Mouse (Mus musculus): ENCODE measurements around the gene Dact2.

DNA sequence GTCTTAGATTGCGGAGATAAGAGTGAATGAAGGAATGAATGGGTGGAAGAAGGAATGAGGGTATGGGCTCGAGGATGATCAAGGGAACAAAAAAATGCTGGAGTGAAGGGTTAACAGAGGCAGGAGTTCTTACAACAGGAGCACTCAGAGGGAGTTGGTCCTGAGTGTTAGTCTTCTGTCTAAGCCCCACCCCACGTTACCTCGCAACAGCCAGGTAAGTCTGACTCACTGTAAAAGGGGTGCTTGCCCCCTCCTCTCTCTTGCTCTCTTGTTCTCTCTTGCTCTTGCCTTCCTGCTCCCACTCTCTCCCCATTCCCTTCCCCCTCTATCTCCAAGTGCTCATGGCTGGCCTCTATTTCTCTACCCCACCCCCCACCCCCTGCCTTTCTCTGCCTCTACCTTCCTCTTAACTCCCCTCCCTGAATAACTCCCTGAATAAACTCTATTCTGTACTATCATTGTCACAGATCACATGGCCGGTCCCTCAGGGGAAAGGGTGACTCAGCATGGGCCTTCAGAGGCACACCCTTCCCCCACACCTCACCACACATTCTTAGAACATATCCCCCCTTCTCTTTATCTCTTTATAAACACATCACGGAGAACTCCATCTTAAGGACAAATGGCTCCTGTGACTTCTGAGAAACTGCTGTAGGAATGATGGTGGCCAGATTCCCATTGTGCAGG lies 37.2 kb downstream of the Dact2 start:
- TF ChIP-seq GATA1 (IDR thresholded peaks at IDR 0.05; ENCODE audit: low read length) (no peak), TAL1 (IDR thresholded peaks at IDR 0.05; ENCODE audit: low read length) (no peak)
